Mouse (Mus musculus) cortical plate, adult 2 months (tissue): ENCODE results near the gene Zfp46. TPM values are rescaled to one million over a fixed set of nuclear protein-coding genes. Genes with fewer than 3 reads are reported as not detected.

Source experiments
- H3K27ac ChIP-seq: fragments of 200-500 bp; 2 replicates; pipeline ENCODE4 v1.5.1; 2012; ENCODE audit warnings: low read length, control low read depth, inconsistent platforms; ENCODE audit not compliant: insufficient read depth
- H3K4me1 ChIP-seq: fragments of 200-500 bp; 2 replicates; pipeline ENCODE4 v1.6.1; 2011; ENCODE audit warnings: low read length; ENCODE audit not compliant: control insufficient read depth, insufficient read depth
- H3K4me3 ChIP-seq: fragments of 200-500 bp; 2 replicates; pipeline ENCODE4 v1.5.1; 2011; ENCODE audit warnings: mild to moderate bottlenecking, low read length, control low read depth; ENCODE audit not compliant: insufficient read depth
- CTCF ChIP-seq: fragments of 200-500 bp; IDR thresholded peaks from 2 replicates; pipeline ENCODE4 v1.5.1; 2011; ENCODE audit warnings: mild to moderate bottlenecking, control low read depth, low read length; ENCODE audit not compliant: insufficient read depth; ENCODE audit errors: extremely low read depth
- POLR2A ChIP-seq: fragments of 200-500 bp; IDR thresholded peaks from 2 replicates; pipeline ENCODE4 v1.6.1; 2011; ENCODE audit warnings: mild to moderate bottlenecking, low read length, control low read depth; ENCODE audit not compliant: insufficient read depth; ENCODE audit errors: extremely low read depth
- polyA plus RNA-seq: library from polyadenylated mRNA; depleted of rRNA; stranded (reverse); fragments of >200 nt; gene quantifications from 2 replicates; pipeline ENCODE4 v1.2.3, GENCODE M21; 2012; rRNA removed

Gene Zfp46
- polyA plus RNA-seq, 1 experiment, result 61.6 TPM

DNA sequence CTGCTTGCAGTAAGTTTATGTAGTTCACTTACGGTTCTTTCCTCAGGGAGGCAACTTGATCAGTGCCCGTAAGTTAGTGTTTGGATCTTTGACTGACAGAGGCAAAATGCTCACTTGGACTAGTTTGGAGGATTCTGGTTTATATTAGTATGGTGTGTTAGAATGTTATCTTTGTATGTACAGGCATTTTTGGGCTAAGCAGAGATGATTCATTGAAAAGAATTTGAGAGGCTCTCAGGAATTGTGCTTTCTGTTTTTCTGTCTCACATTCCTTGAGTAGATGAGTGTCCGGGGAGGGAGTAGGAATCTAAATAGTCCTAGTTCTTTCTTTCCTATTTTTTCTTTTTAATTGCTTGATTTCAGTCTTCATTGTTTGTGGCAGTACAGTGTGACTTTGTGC lies 48.7 kb downstream of the Zfp46 start:
- Histone ChIP-seq H3K4me3 (no peak overlapping the region), H3K4me1 (no peaks in the 10 kb centered on the region), H3K27ac (no peak overlapping the region)
- TF ChIP-seq POLR2A (no peak), CTCF (no peak)

DNA sequence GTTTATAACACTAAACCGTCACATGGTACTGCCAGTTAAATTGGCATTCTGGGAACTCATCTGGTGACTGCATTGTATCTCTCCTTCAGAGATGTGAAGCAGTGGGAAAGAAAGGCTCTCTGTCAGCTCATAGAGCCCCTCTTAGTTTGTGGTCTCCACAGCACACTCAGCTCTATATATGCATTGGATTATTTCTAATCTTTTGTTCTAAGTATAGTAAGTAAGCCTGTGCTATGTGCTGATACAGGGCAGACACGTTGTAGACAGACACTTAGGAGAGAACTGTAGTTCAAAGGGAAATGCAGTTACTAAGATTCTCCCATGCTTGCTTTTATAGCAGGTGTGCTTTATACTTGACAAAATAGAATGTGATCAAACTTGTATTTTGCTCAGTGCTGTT lies 50.6 kb downstream of the Zfp46 start:
- peaks cover 1% of the 10 kb centered on the region; the same call in 1 of the 2 replicates for H3K4me1 ChIP-seq
- no peak for TF ChIP-seq POLR2A
- no peak for TF ChIP-seq CTCF
- H3K27ac ChIP-seq, result no peak overlapping the region
- no peak overlapping the region for H3K4me3 ChIP-seq

DNA sequence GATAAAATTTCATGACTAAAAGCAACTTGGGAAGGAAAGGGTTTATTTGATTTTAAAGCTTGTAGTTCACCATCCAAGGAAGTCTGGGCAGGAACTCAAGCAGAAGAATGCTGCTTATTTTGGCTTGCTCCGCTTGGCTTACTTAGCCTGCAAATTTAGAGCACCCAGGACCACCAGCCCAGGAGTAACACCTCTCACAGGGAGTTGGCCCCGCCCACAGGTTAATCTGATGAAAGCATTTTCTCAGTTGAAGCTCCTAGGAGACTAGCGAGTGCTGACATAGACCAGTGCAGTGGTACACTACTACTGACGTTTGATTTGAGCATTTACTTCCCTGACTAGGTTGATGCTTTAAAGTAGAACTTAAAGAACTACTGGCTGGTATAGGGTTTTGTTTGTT lies 52.6 kb downstream of the Zfp46 start:
- Histone ChIP-seq H3K4me1 (peaks cover 1% of the 10 kb centered on the region; the same call in 1 of the 2 replicates), H3K27ac (no peak overlapping the region), H3K4me3 (no peak overlapping the region)
- TF ChIP-seq POLR2A, result no peak

Other genes with a start within 250 kb of the Zfp46 start
- 511 and 520 TPM in 2 replicates for gene Rpl11, start 231.3 kb upstream of the Zfp46 start, polyA plus RNA-seq
- 75.7 and 82.9 TPM in 2 replicates for gene Id3, start 141.2 kb upstream of the Zfp46 start, polyA plus RNA-seq
- gene E2f2, start 112.3 kb upstream of the Zfp46 start, polyA plus RNA-seq, result 0.67 and 0.78 TPM in 2 replicates
- gene Asap3, start 78.3 kb upstream of the Zfp46 start, polyA plus RNA-seq, result 2.9 and 3.2 TPM in 2 replicates
- 0.53 and 0.92 TPM in 2 replicates for gene Tcea3, start 37.0 kb upstream of the Zfp46 start, polyA plus RNA-seq
- 59.9 and 60.2 TPM in 2 replicates for gene Hnrnpr, start 26.3 kb downstream of the Zfp46 start, polyA plus RNA-seq
- 0.19 and 0.81 TPM in 2 replicates for gene Htr1d, start 138.8 kb downstream of the Zfp46 start, polyA plus RNA-seq
- gene 6030445D17Rik, start 177.6 kb downstream of the Zfp46 start, polyA plus RNA-seq, result 0.35 and 0.49 TPM in 2 replicates
- 29.5 and 29.6 TPM in 2 replicates for gene Luzp1, start 185.1 kb downstream of the Zfp46 start, polyA plus RNA-seq